Mouse (Mus musculus) myocyte (in vitro differentiated cells): ENCODE data around the gene Xpnpep1. TPM values are rescaled to one million over a fixed set of nuclear protein-coding genes. Genes with fewer than 3 reads are reported as not detected.

Source experiments
- H3K27me3 ChIP-seq: one replicate; pipeline ENCODE4 v1.6.1; 2011; ENCODE audit not compliant: control insufficient read depth, insufficient read depth, insufficient read length
- H3K36me3 ChIP-seq: one replicate; pipeline ENCODE4 v1.6.1; 2011; ENCODE audit not compliant: control insufficient read depth, insufficient read depth
- H3K4me2 ChIP-seq: one replicate; pipeline ENCODE4 v1.6.1; 2011; ENCODE audit warnings: low read depth, control low read depth
- H3K4me3 ChIP-seq: one replicate; pipeline ENCODE4 v1.5.1; 2011; ENCODE audit warnings: mild to moderate bottlenecking, control low read depth, moderate library complexity
- H3K79me2 ChIP-seq: one replicate; pipeline ENCODE4 v1.6.1; 2011; ENCODE audit not compliant: control insufficient read depth, insufficient read depth
- H3ac ChIP-seq: one replicate; pipeline ENCODE4 v1.6.1; 2011; ENCODE audit not compliant: control insufficient read depth, insufficient read length
- CEBPB ChIP-seq: IDR thresholded peaks from 2 replicates; pipeline ENCODE4 v1.6.1; 2011; ENCODE audit warnings: mild to moderate bottlenecking, moderate library complexity; ENCODE audit not compliant: poor library complexity, insufficient read depth, severe bottlenecking
- E2F4 ChIP-seq: IDR thresholded peaks from one replicate; pipeline ENCODE4 v1.6.1; 2011; ENCODE audit warnings: mild to moderate bottlenecking, control low read depth, moderate library complexity; ENCODE audit not compliant: insufficient read depth
- MAX ChIP-seq: IDR thresholded peaks from one replicate; pipeline ENCODE4 v1.6.1; 2011; ENCODE audit warnings: low read depth, mild to moderate bottlenecking, control low read depth
- MYOD1 ChIP-seq, 3 experiments: IDR thresholded peaks; one replicate each; pipeline ENCODE4 v1.6.1; 2011; ENCODE audit warnings: control low read depth in 2 of 3, low read depth in 2 of 3, mild to moderate bottlenecking in 2 of 3, moderate library complexity in 1 of 3; ENCODE audit not compliant: insufficient read length in 2 of 3, control insufficient read depth in 1 of 3
- MYOG ChIP-seq, 3 experiments: IDR thresholded peaks; one replicate each; pipeline ENCODE4 v1.6.1; 2011; ENCODE audit warnings: control low read depth in 2 of 3, low read depth in 2 of 3, mild to moderate bottlenecking in 2 of 3; ENCODE audit not compliant: insufficient read length in 2 of 3, control insufficient read depth in 1 of 3, insufficient read depth in 1 of 3
- POLR2A ChIP-seq: IDR thresholded peaks from one replicate; pipeline ENCODE4 v1.6.1; 2011; ENCODE audit warnings: low read depth, mild to moderate bottlenecking, control low read depth, moderate library complexity; ENCODE audit not compliant: insufficient read length
- POLR2AphosphoS2 ChIP-seq: IDR thresholded peaks from one replicate; pipeline ENCODE4 v1.6.1; 2011; ENCODE audit warnings: low read depth, control low read depth; ENCODE audit not compliant: insufficient read length
- REST ChIP-seq: IDR thresholded peaks from one replicate; pipeline ENCODE4 v1.6.1; 2011; ENCODE audit warnings: mild to moderate bottlenecking, control low read depth, moderate library complexity; ENCODE audit not compliant: insufficient read depth, insufficient read length
- SRF ChIP-seq: IDR thresholded peaks from one replicate; pipeline ENCODE4 v1.6.1; 2011; ENCODE audit warnings: low read depth; ENCODE audit not compliant: control insufficient read depth, insufficient read length
- TCF12 ChIP-seq: IDR thresholded peaks from one replicate; pipeline ENCODE4 v1.6.1; 2011; ENCODE audit warnings: mild to moderate bottlenecking, control low read depth; ENCODE audit not compliant: poor library complexity, insufficient read depth, severe bottlenecking
- TCF3 ChIP-seq: IDR thresholded peaks from one replicate; pipeline ENCODE4 v1.6.1; 2011; ENCODE audit warnings: low read depth, control low read depth; ENCODE audit not compliant: insufficient read length
- USF1 ChIP-seq: IDR thresholded peaks from one replicate; pipeline ENCODE4 v1.6.1; 2011; ENCODE audit warnings: low read depth, mild to moderate bottlenecking, control low read depth, moderate library complexity
- polyA plus RNA-seq: library from polyadenylated mRNA; unstranded; fragments of >200 nt; fragmentation: generic; extraction: Trizol; gene quantifications from one replicate; pipeline ENCODE4 v1.2.1, GENCODE M21; 2012; ENCODE audit warnings: missing spikeins

Gene Xpnpep1
- polyA plus RNA-seq, 1 experiment = 172 TPM

DNA sequence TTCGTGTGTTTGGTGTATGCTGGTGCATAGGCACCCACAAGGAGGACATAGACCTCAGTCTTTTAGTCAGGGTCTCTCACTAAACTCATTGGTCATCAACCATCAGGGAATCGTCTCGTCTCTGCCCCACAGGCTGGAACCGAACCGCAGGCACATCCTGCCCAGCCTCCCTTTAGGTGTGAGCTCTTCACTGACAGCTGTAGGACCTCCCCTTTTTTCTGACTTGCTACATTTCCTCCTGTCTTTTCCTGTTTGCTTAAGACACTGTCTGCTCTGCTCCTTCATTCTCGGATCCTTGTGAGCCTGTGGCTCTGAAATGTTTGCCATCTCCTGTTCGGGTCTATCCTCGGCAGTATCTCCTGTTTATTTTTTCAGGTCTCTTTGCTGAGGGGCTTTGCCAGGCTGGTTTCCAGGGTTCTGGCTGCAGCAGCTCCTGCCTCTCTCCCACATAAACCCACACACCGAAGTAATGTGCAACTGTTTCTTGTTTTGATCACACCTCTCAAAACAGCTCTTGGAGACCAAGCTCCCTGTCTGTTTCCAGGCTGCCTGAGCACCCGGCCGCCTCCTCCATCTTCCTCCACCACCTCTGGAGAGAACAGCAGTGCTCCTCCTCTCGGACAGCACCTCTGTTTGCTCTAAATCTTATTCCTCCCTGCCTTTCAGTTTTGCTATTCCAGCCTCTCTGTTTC lies 60.8 kb downstream of the Xpnpep1 start:
- H3K27me3 ChIP-seq = peaks cover 4% of the 10 kb centered on the region
- no peak overlapping the region for H3K4me3 ChIP-seq
- no peaks in the 10 kb centered on the region for H3K36me3 ChIP-seq
- no peak for TF ChIP-seq TCF3
- TF ChIP-seq TCF12 = no peak
- TF ChIP-seq POLR2AphosphoS2 = no peak
- no peak for TF ChIP-seq REST
- TF ChIP-seq E2F4 = no peak
- TF ChIP-seq CEBPB = no peak
- no peak for TF ChIP-seq MAX
- TF ChIP-seq USF1 = no peak
- TF ChIP-seq SRF = no peak
- no peak for TF ChIP-seq MYOG (IDR thresholded peaks at IDR 0.05; ENCODE audit: control insufficient read depth in 1 of 3, insufficient read depth in 1 of 3, insufficient read length in 2 of 3, low read depth in 2 of 3)
- no peak for TF ChIP-seq POLR2A
- TF ChIP-seq MYOD1 (IDR thresholded peaks at IDR 0.05; ENCODE audit: control insufficient read depth in 1 of 3, insufficient read length in 2 of 3, low read depth in 2 of 3) = no peak
- H3ac ChIP-seq = no peak overlapping the region
- no peaks in the 10 kb centered on the region for H3K79me2 ChIP-seq
- H3K4me2 ChIP-seq = no peak overlapping the region

DNA sequence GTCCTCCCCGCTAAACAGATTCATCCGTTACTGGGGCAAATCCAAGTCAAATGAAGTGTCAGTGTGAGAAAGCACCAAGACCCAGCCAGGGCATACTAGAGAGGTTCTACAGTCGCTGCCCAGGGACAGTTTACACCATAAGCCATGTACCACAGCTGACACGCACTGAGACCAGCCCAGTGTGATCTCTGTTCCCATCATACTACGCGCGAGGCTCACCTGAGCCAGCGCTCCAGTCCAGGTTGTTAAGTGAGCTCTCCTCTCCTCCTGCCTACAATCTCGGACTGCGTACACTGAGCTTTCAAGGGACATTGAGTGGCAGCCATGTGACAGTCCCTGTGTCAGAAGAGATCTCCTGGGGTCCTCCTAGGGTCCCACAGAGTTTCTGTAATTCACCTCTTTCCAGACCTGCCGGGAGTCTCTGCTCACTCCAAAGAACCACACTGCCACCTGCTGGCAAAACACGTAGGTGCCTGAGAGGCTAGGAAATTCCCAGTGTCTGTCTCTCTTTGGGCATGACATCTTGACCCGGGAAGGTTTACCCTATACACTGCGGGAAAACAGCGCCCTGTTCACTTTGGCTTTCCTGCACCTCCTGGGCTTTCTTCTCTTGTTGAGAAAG lies 64.3 kb downstream of the Xpnpep1 start:
- no peak overlapping the region for H3K4me2 ChIP-seq
- TF ChIP-seq POLR2AphosphoS2 (no peak), CEBPB (no peak), MAX (no peak), MYOD1 (IDR thresholded peaks at IDR 0.05; ENCODE audit: control insufficient read depth in 1 of 3, insufficient read length in 2 of 3, low read depth in 2 of 3) (no peak), TCF12 (no peak), MYOG (IDR thresholded peaks at IDR 0.05; ENCODE audit: control insufficient read depth in 1 of 3, insufficient read depth in 1 of 3, insufficient read length in 2 of 3, low read depth in 2 of 3) (no peak), REST (no peak), TCF3 (no peak), E2F4 (no peak), USF1 (no peak), POLR2A (no peak), SRF (no peak)
- H3ac ChIP-seq = no peak overlapping the region
- no peak overlapping the region for H3K4me3 ChIP-seq
- no peaks in the 10 kb centered on the region for H3K79me2 ChIP-seq
- H3K36me3 ChIP-seq = no peaks in the 10 kb centered on the region
- H3K27me3 ChIP-seq = peaks cover 13% of the 10 kb centered on the region

- Histone ChIP-seq H3ac (no peak overlapping the region), H3K79me2 (no peaks in the 10 kb centered on the region), H3K4me3 (no peak overlapping the region), H3K27me3 (no peaks in the 10 kb centered on the region), H3K4me2 (no peak overlapping the region), H3K36me3 (no peaks in the 10 kb centered on the region)
- TF ChIP-seq USF1 = no peak
- no peak for TF ChIP-seq MYOG (IDR thresholded peaks at IDR 0.05; ENCODE audit: control insufficient read depth in 1 of 3, insufficient read depth in 1 of 3, insufficient read length in 2 of 3, low read depth in 2 of 3)
- no peak for TF ChIP-seq E2F4
- no peak for TF ChIP-seq POLR2A
Observed at GRCm38 (mm10) chr19:52966339-52966738, 73.7 kb downstream of the Xpnpep1 start.

DNA sequence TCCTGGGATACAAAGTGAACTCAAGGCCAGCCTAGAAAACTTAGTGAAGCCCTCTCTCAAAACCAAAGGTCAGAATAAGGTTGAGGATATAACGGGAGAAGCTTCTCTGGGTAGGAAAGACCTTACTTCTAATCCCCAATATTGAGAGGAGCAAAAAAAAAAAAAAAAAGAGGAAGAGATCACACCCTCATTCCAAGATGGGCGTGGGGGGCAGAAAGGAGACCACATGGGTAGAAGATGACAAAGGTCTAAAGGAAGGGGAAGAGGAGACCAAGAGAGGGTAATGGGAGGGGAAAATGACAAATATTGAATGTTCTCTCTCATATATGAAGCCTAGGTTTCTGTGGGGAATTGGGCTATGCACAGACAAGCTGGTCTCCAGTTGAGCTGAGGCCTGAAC lies 77.3 kb downstream of the Xpnpep1 start:
- H3K36me3 ChIP-seq = no peaks in the 10 kb centered on the region
- H3K79me2 ChIP-seq = no peaks in the 10 kb centered on the region

More for the DNA sequence above, 77.3 kb downstream of the Xpnpep1 start:
- Histone ChIP-seq H3K4me3 (no peak overlapping the region), H3K27me3 (no peaks in the 10 kb centered on the region), H3ac (no peak overlapping the region), H3K4me2 (no peak overlapping the region)
- TF ChIP-seq REST = no peak
- TF ChIP-seq USF1 = no peak
- no peak for TF ChIP-seq E2F4
- TF ChIP-seq SRF = no peak
- TF ChIP-seq TCF3 = no peak
- no peak for TF ChIP-seq TCF12
- TF ChIP-seq POLR2AphosphoS2 = no peak
- no peak for TF ChIP-seq MYOD1 (IDR thresholded peaks at IDR 0.05; ENCODE audit: control insufficient read depth in 1 of 3, insufficient read length in 2 of 3, low read depth in 2 of 3)
- TF ChIP-seq MYOG (IDR thresholded peaks at IDR 0.05; ENCODE audit: control insufficient read depth in 1 of 3, insufficient read depth in 1 of 3, insufficient read length in 2 of 3, low read depth in 2 of 3) = no peak
- no peak for TF ChIP-seq POLR2A
- no peak for TF ChIP-seq CEBPB
- no peak for TF ChIP-seq MAX
